Mouse (Mus musculus) retina, adult 2 months (tissue): ENCODE measurements around the gene Dpp6.

ENCODE experiments used
- DNase-seq: peaks from one replicate; pipeline ENCODE4 v3.0.0-alpha.2; 2012; ENCODE audit warnings: low read depth, low spot score

Dpp6 gene

DNA sequence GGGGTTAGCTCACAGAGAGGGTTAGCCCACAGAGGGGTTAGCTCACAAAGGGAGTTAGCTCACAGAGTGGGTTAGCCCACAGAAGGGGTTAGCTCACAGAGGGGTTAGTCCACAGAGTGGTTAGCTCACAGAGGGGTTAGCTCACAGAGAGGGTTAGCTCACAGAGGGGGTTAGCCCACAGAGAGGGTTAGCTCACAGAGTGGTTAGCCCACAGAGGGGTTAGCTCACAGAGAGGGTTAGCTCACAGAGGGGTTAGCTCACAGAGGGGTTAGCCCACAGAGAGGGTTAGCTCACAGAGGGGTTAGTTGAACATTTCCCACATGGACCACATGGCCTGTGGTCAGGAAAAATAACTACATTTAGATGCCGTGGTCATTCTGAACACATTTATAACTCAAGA is 927.9 kb downstream of the Dpp6 start:
- no peak for DNase-seq

- no peak for DNase-seq
These were observed 948.8 kb downstream of the Dpp6 start for GRCm38 (mm10) chr5:27765780-27766179.

GRCm38 (mm10) chr5:27767948-27768347 is 950.9 kb downstream of the Dpp6 start:
- DNase-seq, result no peak
